Mouse (Mus musculus): Measurements from ENCODE around the gene 4933402J07Rik. TPM values are rescaled to one million over a fixed set of nuclear protein-coding genes. Genes with fewer than 3 reads are reported as not detected.

4933402J07Rik gene
- polyA plus RNA-seq, 1 experiment: not detected

GRCm38 (mm10) chr8:87534846-87535245 is 28.8 kb upstream of the 4933402J07Rik start:
- H3K79me2 ChIP-seq (ENCODE audit: control insufficient read depth, insufficient read depth): no peaks in the 10 kb centered on the region
- TF ChIP-seq TCF12 (IDR thresholded peaks at IDR 0.05; ENCODE audit: insufficient read depth, poor library complexity, severe bottlenecking) (no peak), MYOD1 (IDR thresholded peaks at IDR 0.05; ENCODE audit: control insufficient read depth in 1 of 3, insufficient read length in 2 of 3, low read depth in 2 of 3) (no peak), E2F4 (IDR thresholded peaks at IDR 0.05; ENCODE audit: insufficient read depth) (no peak), TCF3 (IDR thresholded peaks at IDR 0.05; ENCODE audit: insufficient read length, low read depth) (no peak), USF1 (IDR thresholded peaks at IDR 0.05; ENCODE audit: low read depth) (no peak)

GRCm38 (mm10) chr8:87536615-87537329 is 26.9 kb upstream of the 4933402J07Rik start:
- TF ChIP-seq USF1 (IDR thresholded peaks at IDR 0.05; ENCODE audit: low read depth) (no peak), POLR2A (IDR thresholded peaks at IDR 0.05; ENCODE audit: insufficient read length, low read depth) (no peak), MYOG (IDR thresholded peaks at IDR 0.05; ENCODE audit: control insufficient read depth in 1 of 3, insufficient read depth in 1 of 3, insufficient read length in 2 of 3, low read depth in 2 of 3) (no peak), MYOD1 (IDR thresholded peaks at IDR 0.05; ENCODE audit: control insufficient read depth in 1 of 3, insufficient read length in 2 of 3, low read depth in 2 of 3) (no peak), MAX (IDR thresholded peaks at IDR 0.05; ENCODE audit: low read depth) (no peak), SRF (IDR thresholded peaks at IDR 0.05; ENCODE audit: control insufficient read depth, insufficient read length, low read depth) (no peak), TCF12 (IDR thresholded peaks at IDR 0.05; ENCODE audit: insufficient read depth, poor library complexity, severe bottlenecking) (no peak), TCF3 (IDR thresholded peaks at IDR 0.05; ENCODE audit: insufficient read length, low read depth) (no peak), E2F4 (IDR thresholded peaks at IDR 0.05; ENCODE audit: insufficient read depth) (no peak), CEBPB (IDR thresholded peaks at IDR 0.05; ENCODE audit: insufficient read depth, poor library complexity, severe bottlenecking) (no peak), REST (IDR thresholded peaks at IDR 0.05; ENCODE audit: insufficient read depth, insufficient read length) (no peak), POLR2AphosphoS2 (IDR thresholded peaks at IDR 0.05; ENCODE audit: insufficient read length, low read depth) (no peak)
- H3K4me3 ChIP-seq: no peak overlapping the region

More at GRCm38 (mm10) chr8:87534846-87535245, 28.8 kb upstream of the 4933402J07Rik start:
- Histone ChIP-seq H3K4me2 (ENCODE audit: low read depth) (no peak overlapping the region), H3ac (ENCODE audit: control insufficient read depth, insufficient read length) (no peak overlapping the region), H3K36me3 (ENCODE audit: control insufficient read depth, insufficient read depth) (no peaks in the 10 kb centered on the region), H3K4me3 (no peak overlapping the region), H3K27me3 (ENCODE audit: control insufficient read depth, insufficient read depth, insufficient read length) (no peaks in the 10 kb centered on the region)

GRCm38 (mm10) chr8:87539829-87540394 is 23.7 kb upstream of the 4933402J07Rik start:
- H3K27me3 ChIP-seq (ENCODE audit: control insufficient read depth, insufficient read depth, insufficient read length): no peaks in the 10 kb centered on the region
- H3ac ChIP-seq (ENCODE audit: control insufficient read depth, insufficient read length): no peak overlapping the region
- H3K4me3 ChIP-seq: no peak overlapping the region
- no peak overlapping the region for H3K4me2 ChIP-seq (ENCODE audit: low read depth)
- no peaks in the 10 kb centered on the region for H3K79me2 ChIP-seq (ENCODE audit: control insufficient read depth, insufficient read depth)
- H3K36me3 ChIP-seq (ENCODE audit: control insufficient read depth, insufficient read depth): no peaks in the 10 kb centered on the region
- TF ChIP-seq TCF3 (IDR thresholded peaks at IDR 0.05; ENCODE audit: insufficient read length, low read depth) (no peak), SRF (IDR thresholded peaks at IDR 0.05; ENCODE audit: control insufficient read depth, insufficient read length, low read depth) (no peak), MYOG (IDR thresholded peaks at IDR 0.05; ENCODE audit: control insufficient read depth in 1 of 3, insufficient read depth in 1 of 3, insufficient read length in 2 of 3, low read depth in 2 of 3) (no peak), MYOD1 (IDR thresholded peaks at IDR 0.05; ENCODE audit: control insufficient read depth in 1 of 3, insufficient read length in 2 of 3, low read depth in 2 of 3) (no peak), POLR2AphosphoS2 (IDR thresholded peaks at IDR 0.05; ENCODE audit: insufficient read length, low read depth) (no peak), E2F4 (IDR thresholded peaks at IDR 0.05; ENCODE audit: insufficient read depth) (no peak), USF1 (IDR thresholded peaks at IDR 0.05; ENCODE audit: low read depth) (no peak)

More at GRCm38 (mm10) chr8:87536615-87537329, 26.9 kb upstream of the 4933402J07Rik start:
- H3K79me2 ChIP-seq (ENCODE audit: control insufficient read depth, insufficient read depth): no peaks in the 10 kb centered on the region
- no peaks in the 10 kb centered on the region for H3K36me3 ChIP-seq (ENCODE audit: control insufficient read depth, insufficient read depth)
- no peak overlapping the region for H3K4me2 ChIP-seq (ENCODE audit: low read depth)
- H3K27me3 ChIP-seq (ENCODE audit: control insufficient read depth, insufficient read depth, insufficient read length): no peaks in the 10 kb centered on the region
- H3ac ChIP-seq (ENCODE audit: control insufficient read depth, insufficient read length): no peak overlapping the region

GRCm38 (mm10) chr8:87549881-87550280 is 13.8 kb upstream of the 4933402J07Rik start:
- H3K27me3 ChIP-seq (ENCODE audit: control insufficient read depth, insufficient read depth, insufficient read length): no peaks in the 10 kb centered on the region
- no peak overlapping the region for H3K4me3 ChIP-seq
- no peak overlapping the region for H3ac ChIP-seq (ENCODE audit: control insufficient read depth, insufficient read length)
- no peak for TF ChIP-seq MYOD1 (IDR thresholded peaks at IDR 0.05; ENCODE audit: control insufficient read depth in 1 of 3, insufficient read length in 2 of 3, low read depth in 2 of 3)
- no peak for TF ChIP-seq CEBPB (IDR thresholded peaks at IDR 0.05; ENCODE audit: insufficient read depth, poor library complexity, severe bottlenecking)
- no peak for TF ChIP-seq USF1 (IDR thresholded peaks at IDR 0.05; ENCODE audit: low read depth)
- TF ChIP-seq SRF (IDR thresholded peaks at IDR 0.05; ENCODE audit: control insufficient read depth, insufficient read length, low read depth): no peak
- TF ChIP-seq MAX (IDR thresholded peaks at IDR 0.05; ENCODE audit: low read depth): no peak
- no peaks in the 10 kb centered on the region for H3K36me3 ChIP-seq (ENCODE audit: control insufficient read depth, insufficient read depth)
- no peak overlapping the region for H3K4me2 ChIP-seq (ENCODE audit: low read depth)
- H3K79me2 ChIP-seq (ENCODE audit: control insufficient read depth, insufficient read depth): no peaks in the 10 kb centered on the region

GRCm38 (mm10) chr8:87552801-87553200 is 10.9 kb upstream of the 4933402J07Rik start:
- no peaks in the 10 kb centered on the region for H3K36me3 ChIP-seq (ENCODE audit: control insufficient read depth, insufficient read depth)
- TF ChIP-seq USF1 (IDR thresholded peaks at IDR 0.05; ENCODE audit: low read depth): no peak
- no peak for TF ChIP-seq MAX (IDR thresholded peaks at IDR 0.05; ENCODE audit: low read depth)
- TF ChIP-seq POLR2AphosphoS2 (IDR thresholded peaks at IDR 0.05; ENCODE audit: insufficient read length, low read depth): no peak
- TF ChIP-seq TCF3 (IDR thresholded peaks at IDR 0.05; ENCODE audit: insufficient read length, low read depth): no peak
- no peak for TF ChIP-seq SRF (IDR thresholded peaks at IDR 0.05; ENCODE audit: control insufficient read depth, insufficient read length, low read depth)
- TF ChIP-seq MYOG (IDR thresholded peaks at IDR 0.05; ENCODE audit: control insufficient read depth in 1 of 3, insufficient read depth in 1 of 3, insufficient read length in 2 of 3, low read depth in 2 of 3): no peak
- TF ChIP-seq E2F4 (IDR thresholded peaks at IDR 0.05; ENCODE audit: insufficient read depth): no peak
- TF ChIP-seq REST (IDR thresholded peaks at IDR 0.05; ENCODE audit: insufficient read depth, insufficient read length): no peak
- no peak for TF ChIP-seq CEBPB (IDR thresholded peaks at IDR 0.05; ENCODE audit: insufficient read depth, poor library complexity, severe bottlenecking)
- no peak for TF ChIP-seq MYOD1 (IDR thresholded peaks at IDR 0.05; ENCODE audit: control insufficient read depth in 1 of 3, insufficient read length in 2 of 3, low read depth in 2 of 3)
- no peak overlapping the region for H3ac ChIP-seq (ENCODE audit: control insufficient read depth, insufficient read length)
- no peak overlapping the region for H3K4me3 ChIP-seq
- no peaks in the 10 kb centered on the region for H3K79me2 ChIP-seq (ENCODE audit: control insufficient read depth, insufficient read depth)
- H3K27me3 ChIP-seq (ENCODE audit: control insufficient read depth, insufficient read depth, insufficient read length): no peaks in the 10 kb centered on the region
- H3K4me2 ChIP-seq (ENCODE audit: low read depth): no peak overlapping the region
